Mouse (Mus musculus): ENCODE data around the gene Nelfcd. TPM values are rescaled to one million over a fixed set of nuclear protein-coding genes. Genes with fewer than 3 reads are reported as not detected.

The Nelfcd gene
- polyA plus RNA-seq, 1 experiment = 44.9 TPM

- 26% methylated on average over 2 of the region's 2 CpGs for WGBS
- TF ChIP-seq POLR2A (IDR thresholded peaks at IDR 0.05; ENCODE audit: borderline replicate concordance, extremely low read depth, low read depth, low read length) (no peak), CTCF (IDR thresholded peaks at IDR 0.05; ENCODE audit: insufficient read depth, low read length) (no peak)
- peaks cover 5% of the 10 kb centered on the region for H3K4me1 ChIP-seq (ENCODE audit: control insufficient read depth, insufficient read depth, low read length)
- H3K4me3 ChIP-seq (replicated peaks; ENCODE audit: extremely low read depth, low read depth, low read length) = no peak overlapping the region
- DNase-seq = no peak
These were observed 27.4 kb downstream of the Nelfcd start for GRCm38 (mm10) chr2:174443046-174443445.

- 79% methylated on average over 7 of the region's 7 CpGs for WGBS
- DNase-seq = no peak
- TF ChIP-seq CTCF (IDR thresholded peaks at IDR 0.05; ENCODE audit: insufficient read depth, low read length) (no peak), POLR2A (IDR thresholded peaks at IDR 0.05; ENCODE audit: borderline replicate concordance, extremely low read depth, low read depth, low read length) (no peak)
- no peak overlapping the region for H3K4me3 ChIP-seq (replicated peaks; ENCODE audit: extremely low read depth, low read depth, low read length)
- peaks cover 2% of the 10 kb centered on the region; the same call in 1 of the 2 replicates for H3K4me1 ChIP-seq (ENCODE audit: control insufficient read depth, insufficient read depth, low read length)
These were observed 28.8 kb downstream of the Nelfcd start for GRCm38 (mm10) chr2:174444359-174444758.

GRCm38 (mm10) chr2:174445018-174445417 is 29.4 kb downstream of the Nelfcd start:
- H3K4me3 ChIP-seq (replicated peaks; ENCODE audit: extremely low read depth, low read depth, low read length) = no peak overlapping the region
- no peak for DNase-seq
- TF ChIP-seq POLR2A (IDR thresholded peaks at IDR 0.05; ENCODE audit: borderline replicate concordance, extremely low read depth, low read depth, low read length) = no peak
- no peak for TF ChIP-seq CTCF (IDR thresholded peaks at IDR 0.05; ENCODE audit: insufficient read depth, low read length)
- peaks cover 2% of the 10 kb centered on the region; the same call in 1 of the 2 replicates for H3K4me1 ChIP-seq (ENCODE audit: control insufficient read depth, insufficient read depth, low read length)
- 74% methylated on average over 6 of the region's 6 CpGs for WGBS

- WGBS = 63% methylated on average over 7 of the region's 7 CpGs
- peaks cover 2% of the 10 kb centered on the region; the same call in 1 of the 2 replicates for H3K4me1 ChIP-seq (ENCODE audit: control insufficient read depth, insufficient read depth, low read length)
- H3K4me3 ChIP-seq (replicated peaks; ENCODE audit: extremely low read depth, low read depth, low read length) = no peak overlapping the region
- TF ChIP-seq CTCF (IDR thresholded peaks at IDR 0.05; ENCODE audit: insufficient read depth, low read length) (no peak), POLR2A (IDR thresholded peaks at IDR 0.05; ENCODE audit: borderline replicate concordance, extremely low read depth, low read depth, low read length) (no peak)
- no peak for DNase-seq
These were observed 30.9 kb downstream of the Nelfcd start for GRCm38 (mm10) chr2:174446492-174446891.

GRCm38 (mm10) chr2:174446905-174447304 is 31.3 kb downstream of the Nelfcd start:
- TF ChIP-seq CTCF (IDR thresholded peaks at IDR 0.05; ENCODE audit: insufficient read depth, low read length) (no peak), POLR2A (IDR thresholded peaks at IDR 0.05; ENCODE audit: borderline replicate concordance, extremely low read depth, low read depth, low read length) (no peak)
- Histone ChIP-seq H3K4me3 (replicated peaks; ENCODE audit: extremely low read depth, low read depth, low read length) (no peak overlapping the region), H3K4me1 (ENCODE audit: control insufficient read depth, insufficient read depth, low read length) (peaks cover 2% of the 10 kb centered on the region; the same call in 1 of the 2 replicates)
- no peak for DNase-seq
- 73% methylated on average over 8 of the region's 8 CpGs for WGBS

GRCm38 (mm10) chr2:174448405-174448804 is 32.8 kb downstream of the Nelfcd start:
- Histone ChIP-seq H3K4me1 (ENCODE audit: control insufficient read depth, insufficient read depth, low read length) (no peaks in the 10 kb centered on the region; the same call in 1 of the 2 replicates), H3K4me3 (replicated peaks; ENCODE audit: extremely low read depth, low read depth, low read length) (no peak overlapping the region)
- WGBS = 85% methylated on average over 4 of the region's 4 CpGs
- DNase-seq = no peak
- TF ChIP-seq POLR2A (IDR thresholded peaks at IDR 0.05; ENCODE audit: borderline replicate concordance, extremely low read depth, low read depth, low read length) (no peak), CTCF (IDR thresholded peaks at IDR 0.05; ENCODE audit: insufficient read depth, low read length) (no peak)

GRCm38 (mm10) chr2:174450353-174450752 is 34.7 kb downstream of the Nelfcd start, which contains the start of gene Tubb1:
Gene Tubb1, plus strand, starts transcription at chr2:174450695.
- Histone ChIP-seq H3K4me1 (ENCODE audit: control insufficient read depth, insufficient read depth, low read length) (no peaks in the 10 kb centered on the region), H3K4me3 (replicated peaks; ENCODE audit: extremely low read depth, low read depth, low read length) (no peak within 1 kb of the TSS)
- 74% methylated on average over 4 of the region's 4 CpGs for WGBS
- no peak for DNase-seq
- TF ChIP-seq CTCF (IDR thresholded peaks at IDR 0.05; ENCODE audit: insufficient read depth, low read length) (no peak), POLR2A (IDR thresholded peaks at IDR 0.05; ENCODE audit: borderline replicate concordance, extremely low read depth, low read depth, low read length) (no peak)

- no peak for DNase-seq
- 72% methylated on average over 7 of the region's 7 CpGs for WGBS
These were observed 38.1 kb downstream of the Nelfcd start for GRCm38 (mm10) chr2:174453681-174454080.

GRCm38 (mm10) chr2:174459365-174459764 is 43.8 kb downstream of the Nelfcd start:
- TF ChIP-seq POLR2A (IDR thresholded peaks at IDR 0.05; ENCODE audit: borderline replicate concordance, extremely low read depth, low read depth, low read length) (no peak), CTCF (IDR thresholded peaks at IDR 0.05; ENCODE audit: insufficient read depth, low read length) (no peak)
- WGBS = 63% methylated on average over 2 of the region's 2 CpGs
- Histone ChIP-seq H3K4me3 (replicated peaks; ENCODE audit: extremely low read depth, low read depth, low read length) (no peak overlapping the region), H3K4me1 (ENCODE audit: control insufficient read depth, insufficient read depth, low read length) (no peaks in the 10 kb centered on the region; the same call in 1 of the 2 replicates)
- DNase-seq = no peak

More at GRCm38 (mm10) chr2:174453681-174454080, 38.1 kb downstream of the Nelfcd start:
- Histone ChIP-seq H3K4me1 (ENCODE audit: control insufficient read depth, insufficient read depth, low read length) (no peaks in the 10 kb centered on the region), H3K4me3 (replicated peaks; ENCODE audit: extremely low read depth, low read depth, low read length) (no peak overlapping the region)
- TF ChIP-seq CTCF (IDR thresholded peaks at IDR 0.05; ENCODE audit: insufficient read depth, low read length) = peak; percentile 39; the same call in 1 of the 2 replicates
- no peak for TF ChIP-seq POLR2A (IDR thresholded peaks at IDR 0.05; ENCODE audit: borderline replicate concordance, extremely low read depth, low read depth, low read length)

GRCm38 (mm10) chr2:174463370-174463769 is 47.8 kb downstream of the Nelfcd start:
- H3K4me3 ChIP-seq (replicated peaks; ENCODE audit: extremely low read depth, low read depth, low read length) = peak overlapping the region; percentile 99
- DNase-seq = no peak
- WGBS = 28% methylated on average over 10 of the region's 10 CpGs
- H3K4me1 ChIP-seq (ENCODE audit: control insufficient read depth, insufficient read depth, low read length) = no peaks in the 10 kb centered on the region; the same call in 1 of the 2 replicates
- TF ChIP-seq CTCF (IDR thresholded peaks at IDR 0.05; ENCODE audit: insufficient read depth, low read length) = no peak
- no peak for TF ChIP-seq POLR2A (IDR thresholded peaks at IDR 0.05; ENCODE audit: borderline replicate concordance, extremely low read depth, low read depth, low read length)
